Mouse (Mus musculus): Measurements from ENCODE around the gene Pwp2. TPM values are rescaled to one million over a fixed set of nuclear protein-coding genes. Genes with fewer than 3 reads are reported as not detected.

The Pwp2 gene
- total RNA-seq, 2 experiments from 2014 or later: 11.2 to 11.6 TPM

GRCm38 (mm10) chr10:78171057-78171456, 13.9 kb downstream of the Pwp2 start:
- no peak for DNase-seq

GRCm38 (mm10) chr10:78170445-78170844, 14.5 kb downstream of the Pwp2 start:
- no peak for DNase-seq

GRCm38 (mm10) chr10:78169281-78170042, 15.5 kb downstream of the Pwp2 start, which contains the start of gene D10Jhu81e:
D10Jhu81e (minus strand) TSS chr10:78169782.
- peak; percentile 99 to 100 for DNase-seq

- no peak for DNase-seq
Measured at GRCm38 (mm10) chr10:78168792-78169191, 16.2 kb downstream of the Pwp2 start.

GRCm38 (mm10) chr10:78167775-78168174, 17.2 kb downstream of the Pwp2 start:
- DNase-seq: no peak

GRCm38 (mm10) chr10:78167333-78167732, 17.6 kb downstream of the Pwp2 start:
- no peak for DNase-seq

- no peak for DNase-seq
Measured at GRCm38 (mm10) chr10:78165256-78166005, 19.5 kb downstream of the Pwp2 start.

GRCm38 (mm10) chr10:78164786-78165185, 20.2 kb downstream of the Pwp2 start:
- DNase-seq: no peak

- peak; percentile 74 to 86 for DNase-seq
Measured at GRCm38 (mm10) chr10:78163923-78164322, 21.0 kb downstream of the Pwp2 start.

GRCm38 (mm10) chr10:78163241-78163640, 21.7 kb downstream of the Pwp2 start:
- no peak for DNase-seq

- no peak for DNase-seq
Measured at GRCm38 (mm10) chr10:78162646-78163045, 22.3 kb downstream of the Pwp2 start.

- no peak for DNase-seq
Measured at GRCm38 (mm10) chr10:78161096-78161495, 23.9 kb downstream of the Pwp2 start.

GRCm38 (mm10) chr10:78160369-78161095, 24.4 kb downstream of the Pwp2 start:
- DNase-seq: peak in 1 of 2 experiments; percentile 55

- DNase-seq: peak; percentile 93 to 95
Measured at GRCm38 (mm10) chr10:78159906-78160305, 25.0 kb downstream of the Pwp2 start.

- peak; percentile 80 to 85 for DNase-seq
Measured at GRCm38 (mm10) chr10:78159252-78159878, 25.6 kb downstream of the Pwp2 start.

- DNase-seq: no peak
Measured at GRCm38 (mm10) chr10:78158041-78158440, 26.9 kb downstream of the Pwp2 start.

- DNase-seq: no peak
Measured at GRCm38 (mm10) chr10:78156926-78157325, 28.0 kb downstream of the Pwp2 start.

GRCm38 (mm10) chr10:78148834-78149766, 35.8 kb downstream of the Pwp2 start:
- DNase-seq: no peak

- DNase-seq: no peak
Measured at GRCm38 (mm10) chr10:78147908-78148441, 37.0 kb downstream of the Pwp2 start.

GRCm38 (mm10) chr10:78143727-78144505, 41.0 kb downstream of the Pwp2 start:
- peak in 1 of 2 experiments; percentile 58 for DNase-seq
